Mouse (Mus musculus) heart, embryonic 15.5 days (tissue): ENCODE results near the gene Fam171b. TPM values are rescaled to one million over a fixed set of nuclear protein-coding genes. Genes with fewer than 3 reads are reported as not detected.
A peak's percentile ranks its signal among the peaks of the same experiment; 100 is the strongest.

Source experiments
- ATAC-seq: fragments of 200-750 bp; cut with Nextera tagmentation; replicated peaks from 2 replicates; pipeline ENCODE4 v1.8.0; 2017; ENCODE audit warnings: low read depth, moderate TSS enrichment; ENCODE audit not compliant: insufficient number of reproducible peaks, insufficient read depth, low FRiP score
- H3K27ac ChIP-seq: fragments of 300-500 bp; sonication (generic); 2 replicates; pipeline ENCODE4 v1.5.1; 2015; ENCODE audit warnings: mild to moderate bottlenecking, inconsistent platforms
- H3K27me3 ChIP-seq: fragments of 300-500 bp; sonication (generic); 2 replicates; pipeline ENCODE4 v1.6.1; 2015; ENCODE audit warnings: inconsistent platforms
- H3K36me3 ChIP-seq: fragments of 300-500 bp; sonication (generic); 2 replicates; pipeline ENCODE4 v1.6.1; 2015; ENCODE audit warnings: mild to moderate bottlenecking, inconsistent platforms
- H3K4me1 ChIP-seq: fragments of 300-500 bp; sonication (generic); replicated peaks from 2 replicates; pipeline ENCODE4 v1.6.1; 2015; ENCODE audit warnings: inconsistent platforms
- H3K4me2 ChIP-seq: fragments of 300-500 bp; sonication (generic); 2 replicates; pipeline ENCODE4 v1.6.1; 2015; ENCODE audit warnings: inconsistent platforms, mild to moderate bottlenecking, moderate library complexity
- H3K4me3 ChIP-seq: fragments of 300-500 bp; sonication (generic); 2 replicates; pipeline ENCODE4 v1.5.1; 2015; ENCODE audit warnings: mild to moderate bottlenecking, inconsistent platforms
- H3K9ac ChIP-seq: fragments of 300-500 bp; sonication (generic); 2 replicates; pipeline ENCODE4 v1.6.1; 2015; ENCODE audit warnings: mild to moderate bottlenecking, inconsistent platforms
- H3K9me3 ChIP-seq: fragments of 300-500 bp; sonication (generic); replicated peaks from 2 replicates; pipeline ENCODE4 v1.6.1; 2016; ENCODE audit warnings: inconsistent platforms
- whole genome bisulfite sequencing: fragments of 180-500 bp; shearing (Covaris S2); methylation state at CpG from one replicate; pipeline ENCODE4 v1.1.7; 2015; ENCODE audit warnings: mixed read lengths; 5-methylcytosine and 5-hydroxymethylcytosine counted together
- polyA plus RNA-seq: library from polyadenylated mRNA; unstranded; fragments of >200 nt; fragmentation: Nextera tagmentation; extraction: Ambion mirVana; gene quantifications from 2 replicates; pipeline ENCODE4 v1.2.1, GENCODE M21; 2015

Fam171b gene
- 1.7 and 2.7 TPM in 2 replicates for polyA plus RNA-seq

DNA sequence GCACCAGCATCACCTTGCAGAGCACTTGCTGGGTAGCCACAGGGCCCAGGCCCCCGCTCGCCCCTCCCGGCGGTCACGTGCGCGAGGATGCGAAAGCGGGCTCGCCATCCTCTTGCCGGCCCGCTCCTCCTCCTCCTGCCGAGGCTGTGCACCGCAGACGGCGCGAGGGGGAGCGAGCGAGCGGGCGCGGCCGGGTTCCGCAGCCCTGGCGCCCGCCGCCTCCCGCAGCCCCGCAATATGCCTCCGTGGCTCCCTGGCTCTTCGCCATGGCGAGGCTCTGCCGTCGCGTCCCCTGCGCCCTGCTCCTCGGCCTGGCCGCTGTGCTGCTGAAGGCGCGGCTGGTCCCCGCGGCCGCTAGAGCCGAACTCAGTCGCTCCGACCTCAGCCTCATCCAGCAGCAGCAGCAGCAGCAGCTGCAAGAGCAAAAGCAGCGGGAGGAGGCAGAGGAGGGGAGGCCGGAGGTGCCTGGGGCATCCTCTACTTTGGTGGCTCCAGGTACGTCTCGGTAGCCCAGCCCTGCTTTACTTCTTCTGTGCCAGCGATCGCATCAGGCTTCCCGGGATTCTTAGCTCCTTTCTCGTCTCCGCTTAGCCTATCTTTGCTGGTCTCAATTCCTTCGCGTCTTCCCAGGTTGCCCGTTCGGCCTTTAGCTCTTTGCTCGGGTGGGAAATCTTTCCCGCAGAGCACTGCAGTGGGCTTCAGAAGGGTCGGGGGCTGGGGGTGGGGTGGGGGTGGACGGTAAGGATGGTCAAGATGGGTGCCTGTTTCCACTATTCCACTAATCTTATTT lies at the start of gene Fam171b:
TSS of gene Fam171b (plus strand) at position 154 of the 790 bp plus-strand sequence.
- H3K4me1 ChIP-seq = peaks cover 10% of the 10 kb centered on the region; the same call in 1 of the 2 replicates
- WGBS = under 1% methylated on average over 63 of the region's 63 CpGs
- peak; percentile 90 for ATAC-seq
- H3K4me2 ChIP-seq = peak within 1 kb of the TSS; percentile 99
- H3K4me3 ChIP-seq = peak within 1 kb of the TSS; percentile 79
- H3K36me3 ChIP-seq = no peaks in the 10 kb centered on the region
- peaks cover 22% of the 10 kb centered on the region for H3K27me3 ChIP-seq
- no peak within 1 kb of the TSS for H3K27ac ChIP-seq
- H3K9ac ChIP-seq = peak within 1 kb of the TSS; percentile 65
- no peaks in the 10 kb centered on the region for H3K9me3 ChIP-seq

GRCm38 (mm10) chr2:83766058-83766457 lies 46.4 kb upstream of the Fam171b start:
- Histone ChIP-seq H3K27me3 (0 out of 2 replicates have a peak, but pooled peaks cover 6% of the 10 kb centered on the region), H3K9me3 (no peaks in the 10 kb centered on the region), H3K4me1 (no peaks in the 10 kb centered on the region), H3K4me2 (no peak overlapping the region), H3K27ac (no peak overlapping the region), H3K9ac (no peak overlapping the region), H3K4me3 (no peak overlapping the region), H3K36me3 (peaks cover 5% of the 10 kb centered on the region; the same call in 1 of the 2 replicates)
- ATAC-seq = no peak
- WGBS = 80% methylated on average over 6 of the region's 6 CpGs

DNA sequence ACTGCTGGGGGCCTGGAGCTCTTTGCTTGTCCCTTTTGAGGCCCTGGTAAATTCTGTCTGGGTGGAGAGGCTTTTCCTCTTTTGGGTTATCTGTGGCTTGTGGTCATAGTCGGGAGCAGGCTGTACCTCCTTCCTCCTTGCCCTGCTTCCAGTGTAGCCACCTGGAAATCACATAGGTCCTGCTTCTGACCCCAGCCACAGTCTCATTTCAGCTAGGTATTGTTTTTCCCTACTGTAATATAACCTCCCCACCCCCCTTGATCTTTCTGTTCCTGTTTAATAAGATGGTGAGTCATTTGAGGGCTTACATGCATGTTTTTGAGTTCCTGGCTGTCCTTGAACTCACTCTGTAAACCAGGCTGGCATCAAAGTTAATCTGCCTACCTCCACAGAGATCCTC lies 45.6 kb upstream of the Fam171b start:
- Histone ChIP-seq H3K36me3 (peaks cover 5% of the 10 kb centered on the region; the same call in 1 of the 2 replicates), H3K9ac (no peak overlapping the region), H3K4me2 (no peak overlapping the region), H3K4me3 (no peak overlapping the region), H3K4me1 (no peaks in the 10 kb centered on the region), H3K27me3 (0 out of 2 replicates have a peak, but pooled peaks cover 6% of the 10 kb centered on the region), H3K27ac (no peak overlapping the region), H3K9me3 (no peaks in the 10 kb centered on the region)
- ATAC-seq = no peak
- WGBS = 69% methylated on average over 1 of the region's 1 CpGs

GRCm38 (mm10) chr2:83768311-83769047 lies 44.0 kb upstream of the Fam171b start:
- WGBS = 90% methylated on average over 4 of the region's 4 CpGs
- Histone ChIP-seq H3K9me3 (no peaks in the 10 kb centered on the region), H3K4me1 (no peaks in the 10 kb centered on the region), H3K4me2 (no peak overlapping the region), H3K27me3 (0 out of 2 replicates have a peak, but pooled peaks cover 3% of the 10 kb centered on the region), H3K27ac (no peak overlapping the region), H3K4me3 (no peak overlapping the region), H3K9ac (no peak overlapping the region), H3K36me3 (peaks cover 19% of the 10 kb centered on the region)
- no peak for ATAC-seq

GRCm38 (mm10) chr2:83771155-83771812 lies 41.2 kb upstream of the Fam171b start:
- Histone ChIP-seq H3K36me3 (peaks cover 24% of the 10 kb centered on the region), H3K4me2 (no peak overlapping the region), H3K4me3 (no peak overlapping the region), H3K27ac (no peak overlapping the region), H3K9me3 (no peaks in the 10 kb centered on the region), H3K9ac (no peak overlapping the region), H3K4me1 (no peaks in the 10 kb centered on the region), H3K27me3 (0 out of 2 replicates have a peak, but pooled peaks cover 3% of the 10 kb centered on the region)
- no peak for ATAC-seq
- 62% methylated on average over 7 of the region's 7 CpGs for WGBS

- ATAC-seq = no peak
- 92% methylated on average over 20 of the region's 20 CpGs for WGBS
Measured at GRCm38 (mm10) chr2:83791330-83792073, 20.9 kb upstream of the Fam171b start.

GRCm38 (mm10) chr2:83792102-83792501 lies 20.3 kb upstream of the Fam171b start:
- Histone ChIP-seq H3K4me3 (no peak overlapping the region), H3K9ac (no peak overlapping the region), H3K4me1 (no peaks in the 10 kb centered on the region), H3K27ac (no peak overlapping the region), H3K4me2 (no peak overlapping the region), H3K36me3 (peaks cover 52% of the 10 kb centered on the region), H3K27me3 (no peaks in the 10 kb centered on the region), H3K9me3 (no peaks in the 10 kb centered on the region)
- 93% methylated on average over 4 of the region's 4 CpGs for WGBS
- ATAC-seq = no peak

More at GRCm38 (mm10) chr2:83791330-83792073, 20.9 kb upstream of the Fam171b start:
- H3K36me3 ChIP-seq = peaks cover 46% of the 10 kb centered on the region
- no peaks in the 10 kb centered on the region for H3K4me1 ChIP-seq
- H3K4me3 ChIP-seq = no peak overlapping the region
- no peak overlapping the region for H3K4me2 ChIP-seq
- H3K9ac ChIP-seq = no peak overlapping the region
- H3K9me3 ChIP-seq = no peaks in the 10 kb centered on the region
- H3K27me3 ChIP-seq = no peaks in the 10 kb centered on the region
- H3K27ac ChIP-seq = no peak overlapping the region

GRCm38 (mm10) chr2:83795766-83796165 lies 16.7 kb upstream of the Fam171b start:
- H3K36me3 ChIP-seq = peaks cover 66% of the 10 kb centered on the region
- H3K9me3 ChIP-seq = no peaks in the 10 kb centered on the region
- 75% methylated on average over 4 of the region's 4 CpGs for WGBS
- H3K4me3 ChIP-seq = no peak overlapping the region
- no peaks in the 10 kb centered on the region for H3K27me3 ChIP-seq
- H3K4me1 ChIP-seq = no peaks in the 10 kb centered on the region
- no peak overlapping the region for H3K4me2 ChIP-seq
- no peak for ATAC-seq
- no peak overlapping the region for H3K9ac ChIP-seq
- no peak overlapping the region for H3K27ac ChIP-seq

DNA sequence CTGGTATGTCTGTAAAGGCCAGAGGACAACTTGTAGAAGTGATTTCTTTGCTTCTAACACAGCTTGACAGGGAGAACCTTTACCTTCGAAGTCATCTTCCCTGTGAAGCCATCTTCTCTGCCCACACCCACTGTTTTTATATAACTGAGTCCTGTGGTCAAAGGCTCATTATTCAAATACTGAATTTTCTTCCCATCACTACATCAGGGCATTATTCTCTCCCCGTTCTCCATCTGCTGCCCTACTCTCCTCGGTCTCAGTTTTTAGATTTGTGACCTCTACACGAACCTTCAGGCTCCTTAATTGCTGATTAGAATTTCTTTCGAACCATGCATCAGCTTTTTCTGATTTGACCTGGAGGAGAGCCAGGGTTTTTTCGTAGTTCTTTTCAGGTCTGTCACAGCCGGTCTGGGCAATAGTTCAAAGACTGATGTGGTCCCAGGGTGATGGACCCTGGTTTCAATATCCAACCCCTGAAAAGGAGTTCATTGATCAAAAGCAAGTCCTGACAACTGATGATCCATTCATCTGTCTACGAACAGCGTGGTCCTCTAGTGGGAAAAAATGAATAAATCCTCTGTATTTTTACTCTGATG lies 14.4 kb upstream of the Fam171b start:
- no peak overlapping the region for H3K9ac ChIP-seq
- no peaks in the 10 kb centered on the region for H3K9me3 ChIP-seq
- no peaks in the 10 kb centered on the region for H3K27me3 ChIP-seq
- H3K27ac ChIP-seq = no peak overlapping the region
- H3K4me1 ChIP-seq = no peaks in the 10 kb centered on the region
- H3K36me3 ChIP-seq = peaks cover 64% of the 10 kb centered on the region
- ATAC-seq = no peak
- no peak overlapping the region for H3K4me3 ChIP-seq
- WGBS = 77% methylated on average over 9 of the region's 9 CpGs
- no peak overlapping the region for H3K4me2 ChIP-seq

DNA sequence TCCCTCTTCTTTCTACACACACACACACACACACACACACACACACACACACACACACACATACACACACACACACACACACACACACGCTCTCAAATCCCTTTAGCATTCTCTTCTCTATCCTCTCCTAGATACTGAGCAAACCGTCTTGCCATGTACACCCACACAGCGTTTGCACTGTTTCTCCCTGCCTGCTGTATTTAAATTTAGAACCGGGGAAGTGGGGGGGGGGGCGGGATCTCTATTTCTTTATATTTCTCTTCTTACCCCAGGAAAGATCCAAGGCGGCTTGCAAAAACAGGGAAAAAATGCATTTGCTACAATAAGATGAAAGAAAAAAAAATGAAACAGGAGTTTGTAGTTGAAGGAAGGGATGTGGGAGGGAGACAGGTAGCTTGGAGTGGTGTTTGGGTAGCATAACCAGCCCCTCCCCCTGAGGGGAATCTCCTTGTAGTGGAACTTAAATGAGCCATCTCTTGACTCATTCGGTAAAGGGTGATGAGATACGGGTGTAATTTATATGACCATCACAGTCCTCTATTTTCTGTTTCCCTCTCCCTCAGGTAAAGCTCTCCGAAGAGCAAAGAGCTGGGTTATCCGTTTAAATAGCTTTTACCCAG lies 947 bp downstream of the Fam171b start:
- ATAC-seq = no peak
- Histone ChIP-seq H3K9me3 (no peaks in the 10 kb centered on the region), H3K9ac (no peak overlapping the region), H3K4me2 (peak overlapping the region; percentile 99), H3K27ac (no peak overlapping the region), H3K4me1 (peaks cover 10% of the 10 kb centered on the region; the same call in 1 of the 2 replicates), H3K36me3 (no peaks in the 10 kb centered on the region), H3K4me3 (peak overlapping the region; percentile 79), H3K27me3 (peaks cover 22% of the 10 kb centered on the region)
- 15% methylated on average over 10 of the region's 10 CpGs for WGBS
